Mouse (Mus musculus) induced T-regulatory cell, adult 2 months (primary cell): ENCODE results near the gene Mrps34.

Experiments used
- DNase-seq: peaks from one replicate; pipeline ENCODE4 v3.0.0-alpha.2; 2012; ENCODE audit warnings: low read depth

The Mrps34 gene

GRCm38 (mm10) chr17:24894995-24895547 lies at the start of gene Mrps34, which contains the start of gene Eme2:
Gene Mrps34, plus strand, starts transcription at chr17:24895116.
Gene Eme2, minus strand, starts transcription at chr17:24895087.
- DNase-seq = peak; percentile 91

GRCm38 (mm10) chr17:24847386-24847785 lies 47.5 kb upstream of the Mrps34 start:
- no peak for DNase-seq

DNA sequence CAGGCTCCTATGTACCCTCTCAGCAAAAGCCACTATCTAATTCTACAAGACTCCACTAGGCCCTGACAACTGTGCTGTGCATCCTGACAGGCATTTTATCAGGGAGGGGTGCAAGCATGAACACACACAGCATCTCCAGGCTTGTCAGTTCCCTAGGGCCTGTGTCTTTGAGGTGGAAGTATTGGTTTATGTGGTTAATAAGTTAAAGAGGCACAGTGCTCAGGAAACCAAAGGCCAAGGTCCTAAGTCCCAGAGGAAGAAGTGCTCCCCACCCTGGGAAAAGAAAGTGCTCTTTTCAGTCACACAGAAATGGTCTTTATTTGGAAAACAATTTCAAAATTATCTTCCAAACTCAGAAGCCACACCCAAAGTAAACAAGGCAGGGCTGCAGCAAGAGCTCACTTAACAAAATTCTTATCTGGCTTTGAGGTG lies 46.3 kb upstream of the Mrps34 start:
- DNase-seq = peak; percentile 6

DNA sequence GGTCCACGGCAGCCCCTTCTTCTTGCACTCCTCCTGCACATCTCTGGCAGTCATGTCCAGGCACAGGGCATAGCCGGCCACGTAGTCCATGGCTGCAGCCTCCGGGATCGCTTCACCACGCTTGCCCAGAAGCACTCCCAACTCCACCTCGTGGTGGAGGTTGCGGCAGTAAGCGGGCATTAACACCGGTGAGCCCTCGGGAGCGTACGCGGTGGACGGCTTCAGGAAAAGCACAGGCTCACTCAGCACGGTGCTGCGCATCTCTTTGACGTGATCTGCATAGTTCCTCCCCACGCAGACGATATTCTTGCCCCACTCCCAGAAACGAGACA lies 45.2 kb upstream of the Mrps34 start:
- DNase-seq = peak; percentile 86

DNA sequence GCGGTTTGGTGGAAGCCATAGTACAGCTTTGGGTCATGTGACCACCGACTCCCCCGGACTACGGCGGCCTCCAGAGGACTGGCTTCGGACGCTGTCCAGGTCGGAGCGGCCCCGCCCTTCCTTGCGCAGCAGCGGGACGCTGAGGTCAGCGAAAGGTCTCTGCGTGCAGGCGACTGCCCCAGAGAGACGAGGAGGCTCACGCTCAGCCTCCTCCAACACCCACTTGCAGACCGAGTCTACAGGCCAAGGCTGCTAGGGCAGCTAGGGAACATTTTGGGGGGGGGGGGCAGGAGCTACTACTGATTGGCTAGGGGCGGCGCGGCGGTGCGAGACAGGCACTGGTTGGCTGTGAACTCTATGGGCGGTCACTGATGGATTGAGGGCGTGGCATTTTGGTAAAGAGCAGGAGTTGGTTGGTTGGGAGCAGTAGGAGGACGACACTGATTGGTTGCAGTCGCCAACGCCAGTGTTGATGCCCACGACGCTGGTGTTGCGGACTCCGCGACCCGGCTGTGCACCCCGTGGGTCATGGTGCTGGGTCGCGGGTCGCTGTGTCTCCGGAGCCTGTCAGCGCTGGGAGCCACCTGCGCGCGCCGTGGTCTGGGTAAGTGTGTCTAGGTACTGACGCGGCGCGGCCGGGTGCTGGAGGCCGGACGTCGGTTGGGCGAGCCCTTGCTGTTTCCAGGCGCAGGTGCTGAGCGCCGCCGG lies 44.7 kb upstream of the Mrps34 start, which contains the start of gene Fahd1:
Fahd1 (minus strand) TSS at position 300 of the 708 bp plus-strand sequence.
- peak; percentile 99 for DNase-seq

DNA sequence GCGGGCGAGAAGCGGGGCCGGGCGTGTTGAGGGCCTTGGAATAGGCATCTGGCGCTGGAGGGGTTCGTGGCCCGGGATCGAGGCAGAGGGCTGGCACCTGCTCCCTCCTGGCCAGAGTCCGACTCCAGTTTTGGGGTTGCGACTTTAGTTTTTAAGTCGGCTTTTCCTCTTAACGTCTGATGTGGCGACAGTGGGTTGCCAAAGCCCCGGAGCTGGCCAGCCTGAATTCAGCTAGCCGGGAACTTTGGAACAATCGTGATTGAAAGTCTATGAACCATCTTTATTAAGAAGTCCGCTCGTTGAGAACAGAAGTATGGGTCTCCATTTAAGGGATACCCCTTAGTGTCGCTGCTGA lies 44.2 kb upstream of the Mrps34 start:
- DNase-seq = no peak

DNA sequence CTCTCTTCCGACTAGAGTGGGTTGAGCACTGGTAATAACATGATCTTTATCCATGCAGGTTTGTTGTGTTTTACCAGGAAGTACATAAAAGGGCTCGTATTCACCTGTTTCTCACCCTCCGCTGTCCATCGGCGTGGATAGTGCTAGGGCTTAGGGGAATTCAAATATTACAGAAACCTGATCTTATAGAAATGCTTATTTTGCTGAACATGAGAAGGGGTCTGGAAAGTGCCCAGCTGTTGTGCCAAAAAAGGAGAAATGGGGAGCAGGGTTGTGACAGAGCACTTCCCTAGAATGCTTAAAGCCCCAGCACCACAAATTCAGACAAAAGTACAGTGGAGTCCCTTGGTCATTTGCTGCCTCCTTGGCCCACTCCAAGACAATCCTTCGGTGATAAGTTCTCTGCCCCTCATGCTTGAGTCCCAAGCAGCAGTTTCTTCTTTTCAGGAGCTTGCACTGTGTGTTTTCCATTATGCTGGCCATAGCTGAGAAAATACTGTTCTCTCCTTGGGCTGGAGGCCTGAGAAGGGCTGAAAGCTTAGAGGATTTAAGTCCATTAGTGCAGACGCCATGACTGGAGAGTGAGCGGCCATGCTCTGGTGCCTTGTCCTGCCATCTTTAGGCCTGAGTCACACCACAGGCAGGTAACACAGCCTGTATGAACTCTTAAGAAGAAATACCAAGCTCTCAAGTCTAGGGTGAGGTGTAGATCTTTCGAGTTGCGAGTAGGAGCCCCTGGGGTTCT lies 43.4 kb upstream of the Mrps34 start:
- DNase-seq = no peak

GRCm38 (mm10) chr17:24855838-24856464 lies 39.0 kb upstream of the Mrps34 start:
- no peak for DNase-seq

DNA sequence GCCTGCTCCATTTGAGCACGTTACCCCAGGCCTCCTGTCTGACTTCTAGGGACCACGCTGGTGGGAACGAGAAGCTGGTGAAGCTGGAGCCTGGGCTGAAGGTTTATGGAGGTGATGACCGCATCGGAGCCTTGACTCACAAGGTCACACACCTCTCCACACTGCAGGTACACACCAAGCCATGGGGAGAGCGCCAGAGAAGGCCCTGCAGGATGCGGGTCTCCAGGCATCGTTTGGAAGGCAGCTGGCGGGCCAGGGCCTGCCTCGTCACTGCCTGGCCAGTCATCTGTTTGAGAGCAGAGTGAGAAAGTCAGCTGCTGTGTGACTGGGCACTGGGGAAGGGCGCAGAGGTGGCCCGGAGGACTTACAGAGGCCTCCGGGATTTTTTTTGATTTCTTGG lies 38.3 kb upstream of the Mrps34 start:
- no peak for DNase-seq

- no peak for DNase-seq
These were observed 37.0 kb upstream of the Mrps34 start for GRCm38 (mm10) chr17:24857831-24858470.

DNA sequence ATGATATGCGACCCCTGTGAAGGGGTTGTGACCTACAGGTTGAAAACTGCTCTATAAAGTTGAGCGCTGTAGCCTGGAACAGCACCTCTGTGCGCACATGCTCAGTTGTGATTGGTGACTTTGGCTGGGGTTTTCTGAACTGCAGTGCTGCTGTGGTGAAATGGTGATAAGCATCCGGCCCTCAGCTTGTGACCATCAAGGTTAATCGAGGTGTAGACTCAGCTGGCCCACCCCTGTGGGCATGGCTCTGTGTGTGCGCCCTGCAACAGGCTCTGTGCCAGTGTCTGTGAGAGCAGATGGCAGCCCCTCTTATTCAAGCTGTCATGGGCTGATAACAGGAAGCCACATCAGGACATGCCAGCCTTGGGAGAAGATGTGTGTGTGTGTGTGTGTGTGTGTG lies 35.9 kb upstream of the Mrps34 start:
- no peak for DNase-seq

- DNase-seq = no peak
These were observed 34.8 kb upstream of the Mrps34 start for GRCm38 (mm10) chr17:24860076-24860475.

DNA sequence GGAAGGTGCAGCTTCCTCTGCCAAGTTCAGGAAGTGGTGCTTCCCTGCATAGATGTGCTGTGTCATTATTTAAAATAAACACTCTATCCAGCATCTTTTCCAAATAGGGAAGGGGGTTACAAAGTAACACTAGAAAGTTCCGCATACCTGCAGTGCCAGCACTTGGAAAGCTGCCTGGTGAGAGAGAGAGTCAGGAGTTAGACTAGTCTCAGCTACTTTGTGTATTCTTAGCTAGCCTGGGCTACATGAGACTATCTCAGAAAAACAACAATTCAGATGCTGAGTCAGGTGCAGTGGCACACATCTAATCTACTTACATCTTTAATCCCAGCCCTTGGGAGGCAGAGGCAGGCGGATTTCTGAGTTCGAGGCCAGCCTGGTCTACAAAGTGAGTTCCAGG lies 33.1 kb upstream of the Mrps34 start:
- DNase-seq = no peak

DNA sequence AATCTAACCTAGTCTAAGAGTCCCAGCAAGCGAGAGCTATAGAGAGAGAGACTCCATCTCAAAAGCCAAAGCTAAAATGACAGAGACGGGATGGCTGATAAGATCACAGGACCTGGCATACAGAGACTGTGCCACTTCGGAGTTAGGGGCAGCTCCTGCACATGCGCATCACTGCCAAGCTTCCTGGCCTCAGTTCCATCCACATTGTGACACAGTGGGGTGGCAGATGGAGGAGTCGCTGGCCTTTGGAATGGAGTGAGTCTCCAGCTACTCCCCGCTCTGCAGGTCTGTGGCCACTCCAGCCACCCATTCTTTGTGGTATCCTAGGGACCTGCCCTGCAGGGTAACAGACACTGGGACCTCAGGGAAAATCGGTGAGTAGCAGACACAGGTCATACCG lies 29.1 kb upstream of the Mrps34 start, which contains the start of gene Igfals:
Igfals (plus strand) TSS at position 222 of the 400 bp plus-strand sequence.
- no peak for DNase-seq

- DNase-seq = no peak
These were observed 27.0 kb upstream of the Mrps34 start for GRCm38 (mm10) chr17:24867914-24868313.

DNA sequence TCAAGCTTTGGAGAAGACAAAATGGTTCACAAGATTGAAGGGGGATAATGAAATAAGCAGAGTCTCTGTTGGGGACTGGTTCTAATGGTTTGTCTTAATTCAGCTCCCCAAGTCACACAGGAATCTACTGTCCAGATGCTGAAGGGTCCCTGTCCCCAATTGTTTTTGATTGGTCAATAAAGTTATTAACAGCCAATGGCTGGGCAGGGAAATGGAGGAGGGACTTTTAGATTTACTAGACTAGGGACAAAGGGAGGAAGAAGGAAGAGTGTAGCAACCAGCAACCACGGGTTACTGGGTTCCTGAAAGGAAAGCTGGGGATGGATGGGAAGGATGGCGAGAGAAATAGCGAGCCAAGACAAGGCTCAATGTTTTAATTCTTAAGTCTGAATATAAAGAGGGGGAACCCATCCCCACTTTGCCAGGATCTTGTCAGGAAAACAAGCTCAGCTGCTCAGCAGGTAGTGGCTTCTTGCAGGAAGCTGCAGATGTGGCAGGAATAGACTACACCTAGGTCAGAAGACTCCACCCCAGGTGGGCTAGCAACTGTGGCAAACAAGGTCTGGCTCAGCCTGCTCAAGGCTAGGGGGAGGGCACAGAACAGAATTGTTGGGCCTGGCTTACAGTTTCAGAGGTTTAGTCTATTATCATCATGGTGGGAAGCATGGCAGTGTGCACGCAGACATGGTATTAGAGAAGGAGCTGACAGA lies 21.1 kb upstream of the Mrps34 start:
- DNase-seq = no peak

- DNase-seq = no peak
These were observed 20.5 kb upstream of the Mrps34 start for GRCm38 (mm10) chr17:24874405-24874745.

GRCm38 (mm10) chr17:24874989-24875388 lies 19.9 kb upstream of the Mrps34 start:
- DNase-seq = no peak

GRCm38 (mm10) chr17:24877336-24878116 lies 17.4 kb upstream of the Mrps34 start:
- no peak for DNase-seq

DNA sequence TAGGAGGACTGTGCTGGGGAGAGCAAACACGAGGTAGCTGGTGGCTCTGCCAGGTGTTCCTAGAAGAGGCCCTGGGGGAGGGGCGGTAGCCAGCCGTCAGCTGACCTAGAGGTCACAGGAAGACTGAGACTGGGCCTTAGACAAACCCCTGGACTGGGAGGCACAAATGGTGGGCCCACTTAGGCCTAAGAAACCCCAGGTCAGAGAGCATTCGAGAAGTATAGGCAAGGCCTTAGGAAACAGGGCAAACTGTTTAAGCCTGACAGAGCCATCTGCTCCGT lies 16.9 kb upstream of the Mrps34 start:
- DNase-seq = no peak

GRCm38 (mm10) chr17:24878531-24878930 lies 16.4 kb upstream of the Mrps34 start:
- DNase-seq = no peak
